Mouse (Mus musculus): Measurements from ENCODE around the gene Mrps36. TPM values are rescaled to one million over a fixed set of nuclear protein-coding genes. Genes with fewer than 3 reads are reported as not detected.
A peak's percentile ranks its signal among the peaks of the same experiment; 100 is the strongest.
"Not testable (repeated sequence)": the region's sequence is repeated elsewhere in the genome, so short reads cannot be mapped to it uniquely, and the experiment has no call there.

Gene Mrps36
- polyA plus RNA-seq (2012; fragmentation: generic; extraction: Trizol) = 126 TPM

- H3K4me3 ChIP-seq = peak within 1 kb of the TSS; percentile 66
- H3K79me2 ChIP-seq (ENCODE audit: control insufficient read depth, insufficient read depth) = peaks cover 31% of the 10 kb centered on the region
- peak within 1 kb of the TSS; percentile 3 for H3ac ChIP-seq (ENCODE audit: control insufficient read depth, insufficient read length)
- H3K4me2 ChIP-seq (ENCODE audit: low read depth) = peak within 1 kb of the TSS; percentile 94
- peak; percentile 84 for TF ChIP-seq POLR2AphosphoS2 (IDR thresholded peaks at IDR 0.05; ENCODE audit: insufficient read length, low read depth)
- TF ChIP-seq MAX (IDR thresholded peaks at IDR 0.05; ENCODE audit: low read depth) = no peak
- no peak for TF ChIP-seq TCF3 (IDR thresholded peaks at IDR 0.05; ENCODE audit: insufficient read length, low read depth)
- TF ChIP-seq MYOD1 (IDR thresholded peaks at IDR 0.05; ENCODE audit: control insufficient read depth in 1 of 3, insufficient read length in 2 of 3, low read depth in 2 of 3) = no peak
- TF ChIP-seq REST (IDR thresholded peaks at IDR 0.05; ENCODE audit: insufficient read depth, insufficient read length) = no peak
- peak; percentile 81 for TF ChIP-seq POLR2A (IDR thresholded peaks at IDR 0.05; ENCODE audit: insufficient read length, low read depth)
- peak; percentile 18 for TF ChIP-seq E2F4 (IDR thresholded peaks at IDR 0.05; ENCODE audit: insufficient read depth)
- no peak for TF ChIP-seq TCF12 (IDR thresholded peaks at IDR 0.05; ENCODE audit: insufficient read depth, poor library complexity, severe bottlenecking)
- no peak for TF ChIP-seq USF1 (IDR thresholded peaks at IDR 0.05; ENCODE audit: low read depth)
- no peak for TF ChIP-seq CEBPB (IDR thresholded peaks at IDR 0.05; ENCODE audit: insufficient read depth, poor library complexity, severe bottlenecking)
- no peak for TF ChIP-seq MYOG (IDR thresholded peaks at IDR 0.05; ENCODE audit: control insufficient read depth in 1 of 3, insufficient read depth in 1 of 3, insufficient read length in 2 of 3, low read depth in 2 of 3)
- no peak for TF ChIP-seq SRF (IDR thresholded peaks at IDR 0.05; ENCODE audit: control insufficient read depth, insufficient read length, low read depth)
- H3K27me3 ChIP-seq (ENCODE audit: control insufficient read depth, insufficient read depth, insufficient read length) = no peaks in the 10 kb centered on the region
- no peaks in the 10 kb centered on the region for H3K36me3 ChIP-seq (ENCODE audit: control insufficient read depth, insufficient read depth)
These were observed at the start of gene Mrps36 for GRCm38 (mm10) chr13:100744036-100744744. Mrps36 (minus strand) TSS chr13:100744659.

- H3K4me2 ChIP-seq (ENCODE audit: low read depth) = no peak overlapping the region
- H3K4me3 ChIP-seq = no peak overlapping the region
- no peak overlapping the region for H3ac ChIP-seq (ENCODE audit: control insufficient read depth, insufficient read length)
- H3K27me3 ChIP-seq (ENCODE audit: control insufficient read depth, insufficient read depth, insufficient read length) = no peaks in the 10 kb centered on the region
- H3K79me2 ChIP-seq (ENCODE audit: control insufficient read depth, insufficient read depth) = peaks cover 21% of the 10 kb centered on the region
- TF ChIP-seq MAX (IDR thresholded peaks at IDR 0.05; ENCODE audit: low read depth) (no peak), POLR2A (IDR thresholded peaks at IDR 0.05; ENCODE audit: insufficient read length, low read depth) (no peak), MYOD1 (IDR thresholded peaks at IDR 0.05; ENCODE audit: control insufficient read depth in 1 of 3, insufficient read length in 2 of 3, low read depth in 2 of 3) (no peak), SRF (IDR thresholded peaks at IDR 0.05; ENCODE audit: control insufficient read depth, insufficient read length, low read depth) (no peak), E2F4 (IDR thresholded peaks at IDR 0.05; ENCODE audit: insufficient read depth) (no peak), REST (IDR thresholded peaks at IDR 0.05; ENCODE audit: insufficient read depth, insufficient read length) (no peak), TCF12 (IDR thresholded peaks at IDR 0.05; ENCODE audit: insufficient read depth, poor library complexity, severe bottlenecking) (no peak), MYOG (IDR thresholded peaks at IDR 0.05; ENCODE audit: control insufficient read depth in 1 of 3, insufficient read depth in 1 of 3, insufficient read length in 2 of 3, low read depth in 2 of 3) (no peak), USF1 (IDR thresholded peaks at IDR 0.05; ENCODE audit: low read depth) (no peak), CEBPB (IDR thresholded peaks at IDR 0.05; ENCODE audit: insufficient read depth, poor library complexity, severe bottlenecking) (no peak), POLR2AphosphoS2 (IDR thresholded peaks at IDR 0.05; ENCODE audit: insufficient read length, low read depth) (no peak), TCF3 (IDR thresholded peaks at IDR 0.05; ENCODE audit: insufficient read length, low read depth) (no peak)
- H3K36me3 ChIP-seq (ENCODE audit: control insufficient read depth, insufficient read depth) = no peaks in the 10 kb centered on the region
These were observed 44.6 kb upstream of the Mrps36 start for GRCm38 (mm10) chr13:100789083-100789482.

GRCm38 (mm10) chr13:100788057-100788456 is 43.6 kb upstream of the Mrps36 start:
- not testable (repeated sequence) for H3K4me2 ChIP-seq (ENCODE audit: low read depth); H3K36me3 ChIP-seq (ENCODE audit: control insufficient read depth, insufficient read depth); H3ac ChIP-seq (ENCODE audit: control insufficient read depth, insufficient read length); H3K27me3 ChIP-seq (ENCODE audit: control insufficient read depth, insufficient read depth, insufficient read length); H3K4me3 ChIP-seq
- peaks cover 31% of the 10 kb centered on the region for H3K79me2 ChIP-seq (ENCODE audit: control insufficient read depth, insufficient read depth)

GRCm38 (mm10) chr13:100787316-100788010 is 43.0 kb upstream of the Mrps36 start:
- peaks cover 37% of the 10 kb centered on the region for H3K79me2 ChIP-seq (ENCODE audit: control insufficient read depth, insufficient read depth)
- no peak overlapping the region for H3ac ChIP-seq (ENCODE audit: control insufficient read depth, insufficient read length)
- no peak for TF ChIP-seq MYOG (IDR thresholded peaks at IDR 0.05; ENCODE audit: control insufficient read depth in 1 of 3, insufficient read depth in 1 of 3, insufficient read length in 2 of 3, low read depth in 2 of 3)
- no peak for TF ChIP-seq POLR2AphosphoS2 (IDR thresholded peaks at IDR 0.05; ENCODE audit: insufficient read length, low read depth)
- TF ChIP-seq POLR2A (IDR thresholded peaks at IDR 0.05; ENCODE audit: insufficient read length, low read depth) = no peak
- TF ChIP-seq SRF (IDR thresholded peaks at IDR 0.05; ENCODE audit: control insufficient read depth, insufficient read length, low read depth) = no peak
- no peak for TF ChIP-seq MAX (IDR thresholded peaks at IDR 0.05; ENCODE audit: low read depth)
- H3K27me3 ChIP-seq (ENCODE audit: control insufficient read depth, insufficient read depth, insufficient read length) = no peaks in the 10 kb centered on the region
- H3K4me3 ChIP-seq = peak overlapping the region; percentile 68
- H3K36me3 ChIP-seq (ENCODE audit: control insufficient read depth, insufficient read depth) = peaks cover 2% of the 10 kb centered on the region
- H3K4me2 ChIP-seq (ENCODE audit: low read depth) = no peak overlapping the region

- H3K36me3 ChIP-seq (ENCODE audit: control insufficient read depth, insufficient read depth) = peaks cover 10% of the 10 kb centered on the region
- H3K4me2 ChIP-seq (ENCODE audit: low read depth) = peak within 1 kb of the TSS; percentile 87
- peaks cover 40% of the 10 kb centered on the region for H3K79me2 ChIP-seq (ENCODE audit: control insufficient read depth, insufficient read depth)
- no peaks in the 10 kb centered on the region for H3K27me3 ChIP-seq (ENCODE audit: control insufficient read depth, insufficient read depth, insufficient read length)
- TF ChIP-seq TCF12 (IDR thresholded peaks at IDR 0.05; ENCODE audit: insufficient read depth, poor library complexity, severe bottlenecking) = no peak
- peak in 1 of 3 experiments; percentile 22 for TF ChIP-seq MYOG (IDR thresholded peaks at IDR 0.05; ENCODE audit: control insufficient read depth in 1 of 3, insufficient read depth in 1 of 3, insufficient read length in 2 of 3, low read depth in 2 of 3)
- peak; percentile 93 for TF ChIP-seq POLR2A (IDR thresholded peaks at IDR 0.05; ENCODE audit: insufficient read length, low read depth)
- peak; percentile 91 for TF ChIP-seq POLR2AphosphoS2 (IDR thresholded peaks at IDR 0.05; ENCODE audit: insufficient read length, low read depth)
- no peak for TF ChIP-seq MAX (IDR thresholded peaks at IDR 0.05; ENCODE audit: low read depth)
- no peak for TF ChIP-seq SRF (IDR thresholded peaks at IDR 0.05; ENCODE audit: control insufficient read depth, insufficient read length, low read depth)
- peak; percentile 72 for TF ChIP-seq E2F4 (IDR thresholded peaks at IDR 0.05; ENCODE audit: insufficient read depth)
- TF ChIP-seq USF1 (IDR thresholded peaks at IDR 0.05; ENCODE audit: low read depth) = no peak
- no peak for TF ChIP-seq REST (IDR thresholded peaks at IDR 0.05; ENCODE audit: insufficient read depth, insufficient read length)
- TF ChIP-seq TCF3 (IDR thresholded peaks at IDR 0.05; ENCODE audit: insufficient read length, low read depth) = no peak
- TF ChIP-seq MYOD1 (IDR thresholded peaks at IDR 0.05; ENCODE audit: control insufficient read depth in 1 of 3, insufficient read length in 2 of 3, low read depth in 2 of 3) = peak in 1 of 3 experiments; percentile 58
- peak within 1 kb of the TSS; percentile 68 for H3K4me3 ChIP-seq
- H3ac ChIP-seq (ENCODE audit: control insufficient read depth, insufficient read length) = no peak within 1 kb of the TSS
These were observed 42.0 kb upstream of the Mrps36 start, which contains the start of gene Ccnb1 for GRCm38 (mm10) chr13:100786414-100786867. Ccnb1 (minus strand) TSS chr13:100786570.

All from myocyte (in vitro differentiated cells).